Mouse (Mus musculus): ENCODE measurements around the gene Cyp27b1. TPM values are rescaled to one million over a fixed set of nuclear protein-coding genes. Genes with fewer than 3 reads are reported as not detected.

Gene Cyp27b1
- polyA plus RNA-seq, 1 experiment from 2014 or later: not detected

GRCm38 (mm10) chr10:127054646-127055045, 6.6 kb downstream of the Cyp27b1 start:
- no peak overlapping the region for H3K4me2 ChIP-seq (ENCODE audit: low read depth, low read length)
- no peak overlapping the region for H3K27ac ChIP-seq (replicated peaks; ENCODE audit: low read depth, low read length)
- H3K36me3 ChIP-seq (replicated peaks; ENCODE audit: control insufficient read depth, insufficient read depth, low read depth, low read length): peaks cover 4% of the 10 kb centered on the region
- DNase-seq (ENCODE audit: low spot score) (peak; percentile 52), ATAC-seq (replicated peaks; ENCODE audit: insufficient number of reproducible peaks, low FRiP score, low TSS enrichment, low read depth) (no peak)
- H3K9me3 ChIP-seq (replicated peaks; ENCODE audit: control insufficient read depth, low read length): no peaks in the 10 kb centered on the region
- no peak overlapping the region for H3K4me3 ChIP-seq (ENCODE audit: low read depth, low read length)
- H3K9ac ChIP-seq (replicated peaks; ENCODE audit: low read length): no peak overlapping the region
- 67% methylated on average over 4 of the region's 4 CpGs for WGBS
- peaks cover 23% of the 10 kb centered on the region for H3K27me3 ChIP-seq (ENCODE audit: control insufficient read depth, insufficient read depth, low read length)
- 0 out of 2 replicates have a peak, but pooled peaks cover 2% of the 10 kb centered on the region for H3K4me1 ChIP-seq (ENCODE audit: control insufficient read depth, insufficient read depth, low read length)

GRCm38 (mm10) chr10:127055406-127055805, 7.4 kb downstream of the Cyp27b1 start:
- peaks cover 21% of the 10 kb centered on the region for H3K27me3 ChIP-seq (ENCODE audit: control insufficient read depth, insufficient read depth, low read length)

GRCm38 (mm10) chr10:127056490-127056889, 8.4 kb downstream of the Cyp27b1 start:
- Histone ChIP-seq H3K4me1 (ENCODE audit: control insufficient read depth, insufficient read depth, low read length) (0 out of 2 replicates have a peak, but pooled peaks cover 2% of the 10 kb centered on the region), H3K36me3 (replicated peaks; ENCODE audit: control insufficient read depth, insufficient read depth, low read depth, low read length) (peaks cover 4% of the 10 kb centered on the region), H3K9ac (replicated peaks; ENCODE audit: low read length) (no peak overlapping the region), H3K4me3 (ENCODE audit: low read depth, low read length) (no peak overlapping the region), H3K27me3 (ENCODE audit: control insufficient read depth, insufficient read depth, low read length) (peaks cover 12% of the 10 kb centered on the region), H3K4me2 (ENCODE audit: low read depth, low read length) (no peak overlapping the region), H3K9me3 (replicated peaks; ENCODE audit: control insufficient read depth, low read length) (no peaks in the 10 kb centered on the region), H3K27ac (replicated peaks; ENCODE audit: low read depth, low read length) (no peak overlapping the region)
- ATAC-seq (replicated peaks; ENCODE audit: insufficient number of reproducible peaks, low FRiP score, low TSS enrichment, low read depth): no peak
- DNase-seq (ENCODE audit: low spot score): no peak
- WGBS: 82% methylated on average over 20 of the region's 20 CpGs

More at GRCm38 (mm10) chr10:127055406-127055805, 7.4 kb downstream of the Cyp27b1 start:
- Histone ChIP-seq H3K27ac (replicated peaks; ENCODE audit: low read depth, low read length) (no peak overlapping the region), H3K9ac (replicated peaks; ENCODE audit: low read length) (no peak overlapping the region), H3K4me2 (ENCODE audit: low read depth, low read length) (no peak overlapping the region), H3K36me3 (replicated peaks; ENCODE audit: control insufficient read depth, insufficient read depth, low read depth, low read length) (peaks cover 4% of the 10 kb centered on the region), H3K4me1 (ENCODE audit: control insufficient read depth, insufficient read depth, low read length) (0 out of 2 replicates have a peak, but pooled peaks cover 2% of the 10 kb centered on the region), H3K4me3 (ENCODE audit: low read depth, low read length) (no peak overlapping the region), H3K9me3 (replicated peaks; ENCODE audit: control insufficient read depth, low read length) (no peaks in the 10 kb centered on the region)
- DNase-seq (ENCODE audit: low spot score): no peak
- 86% methylated on average over 8 of the region's 8 CpGs for WGBS
- ATAC-seq (replicated peaks; ENCODE audit: insufficient number of reproducible peaks, low FRiP score, low TSS enrichment, low read depth): no peak

GRCm38 (mm10) chr10:127058161-127058560, 10.1 kb downstream of the Cyp27b1 start:
- Histone ChIP-seq H3K4me1 (ENCODE audit: control insufficient read depth, insufficient read depth, low read length) (0 out of 2 replicates have a peak, but pooled peaks cover 2% of the 10 kb centered on the region), H3K4me3 (ENCODE audit: low read depth, low read length) (peak overlapping the region; percentile 85), H3K9ac (replicated peaks; ENCODE audit: low read length) (0 out of 2 replicates have a peak overlapping the region, but pooled peaks have one; percentile 4), H3K9me3 (replicated peaks; ENCODE audit: control insufficient read depth, low read length) (no peaks in the 10 kb centered on the region), H3K36me3 (replicated peaks; ENCODE audit: control insufficient read depth, insufficient read depth, low read depth, low read length) (peaks cover 4% of the 10 kb centered on the region), H3K27me3 (ENCODE audit: control insufficient read depth, insufficient read depth, low read length) (peaks cover 12% of the 10 kb centered on the region), H3K4me2 (ENCODE audit: low read depth, low read length) (peak overlapping the region; percentile 98), H3K27ac (replicated peaks; ENCODE audit: low read depth, low read length) (no peak overlapping the region)
- ATAC-seq (replicated peaks; ENCODE audit: insufficient number of reproducible peaks, low FRiP score, low TSS enrichment, low read depth) (0 out of 2 replicates have a peak, but pooled peaks have one; percentile 24), DNase-seq (ENCODE audit: low spot score) (peak; percentile 90)
- 1% methylated on average over 9 of the region's 9 CpGs for WGBS

- peak overlapping the region; percentile 98 for H3K4me2 ChIP-seq (ENCODE audit: low read depth, low read length)
- H3K27ac ChIP-seq (replicated peaks; ENCODE audit: low read depth, low read length): no peak overlapping the region
- H3K9me3 ChIP-seq (replicated peaks; ENCODE audit: control insufficient read depth, low read length): no peaks in the 10 kb centered on the region
- peak overlapping the region; percentile 4; the same call in 1 of the 2 replicates for H3K9ac ChIP-seq (replicated peaks; ENCODE audit: low read length)
- 0 out of 2 replicates have a peak, but pooled peaks cover 2% of the 10 kb centered on the region for H3K4me1 ChIP-seq (ENCODE audit: control insufficient read depth, insufficient read depth, low read length)
- DNase-seq (ENCODE audit: low spot score): no peak
- peak overlapping the region; percentile 85 for H3K4me3 ChIP-seq (ENCODE audit: low read depth, low read length)
- H3K36me3 ChIP-seq (replicated peaks; ENCODE audit: control insufficient read depth, insufficient read depth, low read depth, low read length): peaks cover 4% of the 10 kb centered on the region
- peaks cover 12% of the 10 kb centered on the region for H3K27me3 ChIP-seq (ENCODE audit: control insufficient read depth, insufficient read depth, low read length)
- 14% methylated on average over 8 of the region's 8 CpGs for WGBS
- no peak for ATAC-seq (replicated peaks; ENCODE audit: insufficient number of reproducible peaks, low FRiP score, low TSS enrichment, low read depth)
These were observed 10.7 kb downstream of the Cyp27b1 start for GRCm38 (mm10) chr10:127058708-127059107.

- Histone ChIP-seq H3K27me3 (ENCODE audit: control insufficient read depth, insufficient read depth, low read length) (peaks cover 12% of the 10 kb centered on the region), H3K36me3 (replicated peaks; ENCODE audit: control insufficient read depth, insufficient read depth, low read depth, low read length) (peaks cover 4% of the 10 kb centered on the region), H3K9ac (replicated peaks; ENCODE audit: low read length) (peak overlapping the region; percentile 84), H3K4me3 (ENCODE audit: low read depth, low read length) (peak overlapping the region; percentile 85), H3K4me2 (ENCODE audit: low read depth, low read length) (peak overlapping the region; percentile 98), H3K9me3 (replicated peaks; ENCODE audit: control insufficient read depth, low read length) (no peaks in the 10 kb centered on the region), H3K4me1 (ENCODE audit: control insufficient read depth, insufficient read depth, low read length) (0 out of 2 replicates have a peak, but pooled peaks cover 2% of the 10 kb centered on the region), H3K27ac (replicated peaks; ENCODE audit: low read depth, low read length) (peak overlapping the region; percentile 56; the same call in 1 of the 2 replicates)
- DNase-seq (ENCODE audit: low spot score) (peak; percentile 34), ATAC-seq (replicated peaks; ENCODE audit: insufficient number of reproducible peaks, low FRiP score, low TSS enrichment, low read depth) (0 out of 2 replicates have a peak, but pooled peaks have one; percentile 1)
- WGBS: under 1% methylated on average over 42 of the region's 92 CpGs
These were observed 11.3 kb downstream of the Cyp27b1 start for GRCm38 (mm10) chr10:127059174-127059967.

GRCm38 (mm10) chr10:127059968-127060916, 12.2 kb downstream of the Cyp27b1 start, which contains the start of gene March9:
March9 (minus strand) TSS chr10:127060184.
- 0 out of 2 replicates have a peak, but pooled peaks cover 2% of the 10 kb centered on the region for H3K4me1 ChIP-seq (ENCODE audit: control insufficient read depth, insufficient read depth, low read length)
- H3K4me3 ChIP-seq (ENCODE audit: low read depth, low read length): peak within 1 kb of the TSS; percentile 85
- H3K36me3 ChIP-seq (replicated peaks; ENCODE audit: control insufficient read depth, insufficient read depth, low read depth, low read length): peaks cover 8% of the 10 kb centered on the region
- H3K27ac ChIP-seq (replicated peaks; ENCODE audit: low read depth, low read length): peak within 1 kb of the TSS; percentile 56; the same call in 1 of the 2 replicates
- ATAC-seq (replicated peaks; ENCODE audit: insufficient number of reproducible peaks, low FRiP score, low TSS enrichment, low read depth) (peak; percentile 3; the same call in 1 of the 2 replicates), DNase-seq (ENCODE audit: low spot score) (peak; percentile 81)
- peaks cover 12% of the 10 kb centered on the region for H3K27me3 ChIP-seq (ENCODE audit: control insufficient read depth, insufficient read depth, low read length)
- 1% methylated on average over 67 of the region's 72 CpGs for WGBS
- peak within 1 kb of the TSS; percentile 84 for H3K9ac ChIP-seq (replicated peaks; ENCODE audit: low read length)
- H3K9me3 ChIP-seq (replicated peaks; ENCODE audit: control insufficient read depth, low read length): no peaks in the 10 kb centered on the region
- H3K4me2 ChIP-seq (ENCODE audit: low read depth, low read length): peak within 1 kb of the TSS; percentile 98
